ENCODE assay signal across 12 mouse cellular contexts in the genomic region with DNA sequence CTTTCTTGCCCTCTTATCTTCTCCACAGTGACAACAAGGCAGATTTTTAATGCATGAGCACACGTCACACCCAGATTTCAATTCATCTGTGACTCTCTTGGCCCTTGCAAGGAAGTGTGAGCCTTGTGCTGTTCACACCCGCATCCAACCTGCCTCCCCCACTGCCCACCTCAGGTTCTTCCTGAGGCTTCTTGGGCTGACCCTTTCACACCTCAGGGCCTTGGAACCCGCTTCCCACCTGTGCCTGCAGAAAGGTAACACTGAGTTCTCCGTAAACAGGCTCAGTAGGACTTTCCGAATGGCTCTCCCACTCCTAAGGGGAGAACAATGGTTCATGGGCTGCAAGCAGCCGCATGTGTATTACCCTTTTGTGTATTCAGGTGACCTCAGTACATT. TPM values are rescaled to one million over a fixed set of nuclear protein-coding genes. Genes with fewer than 3 reads are reported as not detected.
DNase-seq lines count a peak whose midpoint lies in the region; ATAC-seq and TF ChIP-seq lines count a peak whose summit lies in the region.
"Had no signal": no experiment of that assay in that cellular context is flagged by ENCODE, and none has a peak within 500 bp of the region (broad histone marks: within the 10 kb centered on the region; RNA-seq: fewer than 3 reads in every experiment).

No protein-coding gene starts in this region.

- TF ChIP-seq POLR2A in ES-Bruce4 (IDR thresholded peaks at IDR 0.05; ENCODE audit: insufficient read depth, low read length), result no peak
- no peak for TF ChIP-seq POLR2A in bone marrow macrophage, adult 2 months (IDR thresholded peaks at IDR 0.05; ENCODE audit: borderline replicate concordance, low read depth, low read length)
- no peak for TF ChIP-seq POLR2A in lung, adult 2 months (IDR thresholded peaks at IDR 0.05; ENCODE audit: borderline replicate concordance, extremely low read depth, low read depth, low read length)

- H3K4me1 ChIP-seq in hindbrain, embryonic 10.5 days (replicated peaks), result peaks cover 29% of the 10 kb centered on the region
- H3K4me1 ChIP-seq in hindbrain, postnatal 0 days (ENCODE audit: insufficient read depth, low read length), result peaks cover 9% of the 10 kb centered on the region
- peaks cover 2% of the 10 kb centered on the region for H3K4me1 ChIP-seq in ES-Bruce4 (ENCODE audit: control insufficient read depth, insufficient read depth, low read length)
- peaks cover 80% of the 10 kb centered on the region for H3K4me1 ChIP-seq in bone marrow macrophage, adult 2 months (ENCODE audit: control insufficient read depth, insufficient read depth, low read length)
- H3K4me1 ChIP-seq in lung, adult 2 months (ENCODE audit: control insufficient read depth, insufficient read depth, low read length), result peaks cover 36% of the 10 kb centered on the region

- no peak for DNase-seq in hindbrain, embryonic 10.5 days (ENCODE audit: low spot score)
- no peak for DNase-seq in hindbrain, postnatal 0 days (ENCODE audit: low spot score)
- no peak for DNase-seq in cerebellum, adult 8-10 months
- DNase-seq in lung, adult 2 months, result no peak
- DNase-seq in urinary bladder, postnatal 14 days (ENCODE audit: low spot score), result no peak

- no peak for TF ChIP-seq CTCF in hindbrain, postnatal 0 days (IDR thresholded peaks at IDR 0.05; ENCODE audit: low read depth)
- no peak for TF ChIP-seq CTCF in ES-Bruce4 (IDR thresholded peaks at IDR 0.05; ENCODE audit: low read depth, low read length)
- no peak for TF ChIP-seq CTCF in bone marrow macrophage, adult 2 months (IDR thresholded peaks at IDR 0.05; ENCODE audit: low read depth, low read length)
- no peak for TF ChIP-seq CTCF in lung, adult 2 months (IDR thresholded peaks at IDR 0.05; ENCODE audit: insufficient read depth, low read length)

- no peaks in the 10 kb centered on the region for H3K27me3 ChIP-seq in hindbrain, embryonic 10.5 days (ENCODE audit: insufficient read depth, poor library complexity, severe bottlenecking)
- H3K27me3 ChIP-seq in hindbrain, postnatal 0 days (ENCODE audit: insufficient read depth, low read length), result no peaks in the 10 kb centered on the region
- H3K27me3 ChIP-seq in ES-Bruce4 (ENCODE audit: control insufficient read depth, insufficient read depth, low read length, poor library complexity, severe bottlenecking), result no peaks in the 10 kb centered on the region

- TF ChIP-seq EP300 in ES-Bruce4 (IDR thresholded peaks at IDR 0.05; ENCODE audit: insufficient read depth, low read depth, low read length), result peak; percentile 77

- ATAC-seq in hindbrain, postnatal 0 days, result no peak
- peak; percentile 1; the same call in 1 of the 2 replicates for ATAC-seq in megakaryocyte, adult 5-6 weeks (ENCODE audit: poor library complexity, severe bottlenecking)

- no peak overlapping the region for H3K4me2 ChIP-seq in hindbrain, postnatal 0 days (ENCODE audit: low read depth, low read length)

- no peaks in the 10 kb centered on the region for H3K9me3 ChIP-seq in hindbrain, embryonic 10.5 days
- no peaks in the 10 kb centered on the region for H3K9me3 ChIP-seq in hindbrain, postnatal 0 days (ENCODE audit: low read length)
- no peaks in the 10 kb centered on the region for H3K9me3 ChIP-seq in ES-Bruce4 (replicated peaks; ENCODE audit: control insufficient read depth, insufficient read depth, low read length, poor library complexity, severe bottlenecking)

- no peak overlapping the region for H3K4me3 ChIP-seq in hindbrain, embryonic 10.5 days
- H3K4me3 ChIP-seq in hindbrain, postnatal 0 days (ENCODE audit: low read length), result no peak overlapping the region
- no peak overlapping the region for H3K4me3 ChIP-seq in ES-Bruce4 (ENCODE audit: low read depth, low read length)
- peak overlapping the region; percentile 14 for H3K4me3 ChIP-seq in bone marrow macrophage, adult 2 months (ENCODE audit: insufficient read depth, low read length)
- H3K4me3 ChIP-seq in lung, adult 2 months (replicated peaks; ENCODE audit: extremely low read depth, low read depth, low read length), result no peak overlapping the region

- H3K36me3 ChIP-seq in hindbrain, embryonic 10.5 days, result 0 out of 2 replicates have a peak, but pooled peaks cover 4% of the 10 kb centered on the region
- no peaks in the 10 kb centered on the region for H3K36me3 ChIP-seq in hindbrain, postnatal 0 days (ENCODE audit: insufficient read depth, low read length)
- H3K36me3 ChIP-seq in ES-Bruce4 (ENCODE audit: control insufficient read depth, insufficient read depth, low read length, poor library complexity, severe bottlenecking), result no peaks in the 10 kb centered on the region

- H3K27ac ChIP-seq in hindbrain, embryonic 10.5 days, result peak overlapping the region; percentile 40; the same call in 1 of the 2 replicates
- no peak overlapping the region for H3K27ac ChIP-seq in hindbrain, postnatal 0 days
- H3K27ac ChIP-seq in ES-Bruce4 (ENCODE audit: insufficient read depth, low read length), result no peak overlapping the region
- peak overlapping the region; percentile 77 for H3K27ac ChIP-seq in bone marrow macrophage, adult 2 months (ENCODE audit: insufficient read depth, low read depth, low read length)

- WGBS in hindbrain, embryonic 10.5 days, result 49% methylated on average over 6 of the region's 6 CpGs
- 58% methylated on average over 6 of the region's 6 CpGs for WGBS in hindbrain, postnatal 0 days
- WGBS in lung, adult 2 months, result 76% methylated on average over 6 of the region's 6 CpGs

- no peak overlapping the region for H3K9ac ChIP-seq in hindbrain, postnatal 0 days (replicated peaks; ENCODE audit: low read length)
- H3K9ac ChIP-seq in ES-Bruce4 (ENCODE audit: low read depth, poor library complexity, severe bottlenecking), result no peak overlapping the region

RNA-seq across cellular contexts. Expression of a gene that starts 15.8 kb away (rescaled TPM):
- polyA plus RNA-seq in hindbrain, embryonic 10.5 days (2016; fragmentation: Nextera tagmentation; extraction: Ambion mirVana), result 63.8 and 87.5 TPM in 2 replicates
- total RNA-seq in hindbrain, postnatal 0 days (2014; rRNA removed), result 109 and 111 TPM in 2 replicates
- polyA plus RNA-seq in hindbrain, postnatal 0 days (2015; fragmentation: Nextera tagmentation; extraction: Ambion mirVana), result 289 and 299 TPM in 2 replicates
- 78.3 and 99.4 TPM in 2 replicates for polyA plus RNA-seq in ES-Bruce4 (2011; ENCODE audit: insufficient read depth, insufficient read length, low read depth, missing spikeins)
- polyA plus RNA-seq in bone marrow macrophage, adult 2 months (2012; ENCODE audit: insufficient read depth, insufficient read length, missing spikeins), result 140 and 151 TPM in 2 replicates
- total RNA-seq in megakaryocyte, adult 5-6 weeks (2015), result 163 and 174 TPM in 2 replicates
- total RNA-seq in megakaryocyte, adult 5-6 weeks (2017), result 174 and 189 TPM in 2 replicates
- 91.9 and 97.8 TPM in 2 replicates for polyA plus RNA-seq in lung, adult 2 months (2012; rRNA removed)

RNA-seq across cellular contexts. Expression of a gene that starts 55.6 kb away (rescaled TPM):
- polyA plus RNA-seq in hindbrain, embryonic 10.5 days (2016; fragmentation: Nextera tagmentation; extraction: Ambion mirVana), result 0.41 TPM in 1 of 2 replicates, not detected in the other
- total RNA-seq in hindbrain, postnatal 0 days (2014; rRNA removed), result not detected in 2 replicates
- not detected in 2 replicates for polyA plus RNA-seq in hindbrain, postnatal 0 days (2015; fragmentation: Nextera tagmentation; extraction: Ambion mirVana)
- polyA plus RNA-seq in ES-Bruce4 (2011; ENCODE audit: insufficient read depth, insufficient read length, low read depth, missing spikeins), result not detected in 2 replicates
- polyA plus RNA-seq in bone marrow macrophage, adult 2 months (2012; ENCODE audit: insufficient read depth, insufficient read length, missing spikeins), result not detected in 2 replicates
- total RNA-seq in megakaryocyte, adult 5-6 weeks (2015), result not detected in 2 replicates
- total RNA-seq in megakaryocyte, adult 5-6 weeks (2017), result not detected in 2 replicates
- polyA plus RNA-seq in lung, adult 2 months (2012; rRNA removed), result not detected in 2 replicates
- total RNA-seq: adrenal gland, postnatal 36 days; left cerebral cortex, postnatal 14 days had no signal
- polyA plus RNA-seq: cortical plate, adult 2 months; urinary bladder, adult 2 months had no signal

RNA-seq across cellular contexts. Expression of a gene that starts 58.4 kb away (rescaled TPM):
- polyA plus RNA-seq in hindbrain, embryonic 10.5 days (2016; fragmentation: Nextera tagmentation; extraction: Ambion mirVana), result 22.0 and 22.4 TPM in 2 replicates
- total RNA-seq in hindbrain, postnatal 0 days (2014; rRNA removed), result 10.6 and 14.3 TPM in 2 replicates
- polyA plus RNA-seq in hindbrain, postnatal 0 days (2015; fragmentation: Nextera tagmentation; extraction: Ambion mirVana), result 12.9 and 16.2 TPM in 2 replicates
- polyA plus RNA-seq in ES-Bruce4 (2011; ENCODE audit: insufficient read depth, insufficient read length, low read depth, missing spikeins), result 8.8 and 8.9 TPM in 2 replicates
- not detected in 2 replicates for polyA plus RNA-seq in bone marrow macrophage, adult 2 months (2012; ENCODE audit: insufficient read depth, insufficient read length, missing spikeins)
- not detected in 2 replicates for total RNA-seq in megakaryocyte, adult 5-6 weeks (2015)
- not detected in 2 replicates for total RNA-seq in megakaryocyte, adult 5-6 weeks (2017)
- 1.3 and 1.9 TPM in 2 replicates for polyA plus RNA-seq in lung, adult 2 months (2012; rRNA removed)

Comparison
In these comparisons a context has a peak if more than half of its experiments do, and no peak if none do; other contexts are left out.
1. H3K27ac ChIP-seq: peak in hindbrain, embryonic 10.5 days (single experiment) and bone marrow macrophage, adult 2 months (single experiment); none in hindbrain, postnatal 0 days (single experiment) and ES-Bruce4 (single experiment).